Mouse (Mus musculus) retina, postnatal 7 days (tissue): ENCODE measurements at regions not wholly inside any gene's neighbourhood (a gene's known extent, or its start where the extent isn't known, plus 50 kb on each side); places are given as distances from the start of the nearest gene placed in this dataset.

Experiments
- DNase-seq: peaks from one replicate; pipeline ENCODE4 v3.0.0-alpha.2; 2012; ENCODE audit warnings: low read depth, low spot score

DNA sequence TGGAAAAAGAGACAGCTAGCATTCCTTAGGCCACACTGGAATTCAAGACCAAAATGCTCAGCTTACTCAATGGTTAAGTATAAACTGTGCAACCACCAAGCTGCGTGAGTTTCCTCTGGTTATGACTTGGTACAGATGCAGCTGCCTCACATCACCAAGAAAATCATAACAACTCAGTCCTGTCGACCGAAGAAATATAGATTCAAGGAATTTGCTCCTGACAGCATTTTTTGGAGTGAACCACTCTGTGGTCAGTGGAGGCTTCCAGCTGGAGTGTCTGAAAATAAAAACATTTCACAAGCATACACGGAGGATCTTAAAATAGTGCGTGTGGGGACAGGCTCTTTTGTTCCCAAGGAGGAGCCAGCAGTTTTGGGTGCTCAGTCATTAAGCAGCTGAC lies 253.8 kb downstream of the Bckdhb start:
- no peak for DNase-seq

GRCm38 (mm10) chr9:84179238-84179637 lies 254.3 kb downstream of the Bckdhb start:
- no peak for DNase-seq

DNA sequence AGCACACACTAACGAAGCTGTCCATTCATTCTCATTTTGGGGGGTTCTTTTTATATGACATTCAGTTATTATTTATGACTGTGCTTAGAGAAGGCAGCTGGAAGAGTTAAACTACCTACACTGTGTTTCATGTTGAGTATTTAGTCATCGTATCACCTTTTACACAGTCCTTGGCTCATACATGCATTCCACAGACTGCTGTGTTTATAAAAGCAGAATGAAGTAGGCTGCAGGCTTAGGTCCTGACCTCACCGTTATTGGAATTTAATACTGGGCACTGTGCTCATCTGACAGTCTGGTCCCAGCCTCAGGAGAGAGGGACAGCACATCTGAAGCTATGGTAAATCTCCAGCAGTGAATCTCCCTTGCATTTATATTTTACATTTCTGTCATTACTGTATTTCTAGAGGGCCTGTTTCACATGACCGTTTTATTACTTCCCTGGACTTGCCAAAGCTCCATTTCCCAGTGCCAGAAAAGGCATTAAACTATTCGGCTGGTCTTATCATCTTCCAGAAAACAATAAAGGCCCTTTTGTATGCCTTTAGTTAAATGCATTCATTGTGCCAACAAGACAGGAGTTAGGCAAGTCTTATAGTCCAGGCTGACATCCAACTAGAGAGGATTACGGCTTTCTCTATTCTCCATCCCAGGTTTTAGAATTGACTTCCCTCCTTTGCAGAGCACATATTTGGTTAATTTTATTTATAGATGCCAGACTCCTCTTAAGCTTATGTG lies 258.9 kb downstream of the Bckdhb start:
- no peak for DNase-seq

DNA sequence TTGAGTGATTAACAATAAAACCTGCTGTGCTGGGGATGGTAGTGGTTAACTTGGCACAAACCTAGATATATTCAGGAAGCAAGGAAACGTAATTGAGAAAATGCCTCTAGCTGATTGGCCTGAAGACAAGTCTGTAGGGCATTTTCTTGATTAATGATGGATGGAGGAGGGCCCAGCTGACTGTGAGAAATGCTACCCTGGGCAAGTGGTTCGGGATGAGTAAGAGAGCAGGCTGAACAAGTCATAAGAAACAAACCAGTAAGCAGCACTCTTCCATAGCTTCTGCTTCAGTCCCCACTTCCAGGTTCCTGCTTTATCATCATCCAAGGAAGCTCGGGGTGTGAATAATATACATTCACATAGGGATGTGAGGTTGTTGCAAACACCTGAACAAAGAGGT lies 262.6 kb downstream of the Bckdhb start:
- no peak for DNase-seq

DNA sequence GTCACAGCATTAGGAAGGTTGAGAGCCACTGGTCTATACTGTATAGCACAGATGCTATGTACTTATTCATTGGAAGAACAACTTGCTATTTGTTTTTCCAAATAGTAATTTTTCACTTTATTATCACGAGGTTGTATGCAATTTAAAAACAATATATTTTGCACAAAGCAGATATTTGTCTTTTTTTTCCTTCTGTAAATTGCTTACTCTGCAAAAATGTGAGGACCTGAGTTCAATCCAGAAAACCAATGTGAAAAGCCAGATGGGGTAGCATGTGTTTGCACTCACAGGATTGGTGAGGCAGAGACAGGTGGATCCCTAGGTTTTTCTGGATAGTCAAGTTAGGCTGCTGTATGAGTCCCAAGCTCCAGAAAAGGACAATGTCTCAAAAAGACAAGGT lies 268.5 kb downstream of the Bckdhb start:
- DNase-seq: no peak

DNA sequence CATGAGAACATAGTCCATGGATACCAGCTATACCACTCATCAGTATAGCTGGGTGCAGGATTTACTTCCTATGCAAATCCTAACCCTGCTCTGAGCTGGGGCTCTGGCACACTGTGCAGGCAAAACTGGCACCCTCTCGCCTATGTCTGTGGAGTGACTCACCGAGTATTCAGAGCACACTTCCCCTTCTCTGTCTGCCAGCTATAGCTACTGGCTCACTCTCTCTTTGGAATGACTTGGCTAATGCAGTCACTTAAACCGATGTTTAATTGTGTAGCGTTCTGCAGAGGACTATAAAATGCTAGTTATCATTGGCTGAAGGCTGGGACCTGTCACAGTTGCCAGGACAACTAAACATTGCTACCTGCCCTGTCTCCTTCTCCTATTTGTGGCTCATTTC lies 269.8 kb downstream of the Bckdhb start:
- DNase-seq: no peak

DNA sequence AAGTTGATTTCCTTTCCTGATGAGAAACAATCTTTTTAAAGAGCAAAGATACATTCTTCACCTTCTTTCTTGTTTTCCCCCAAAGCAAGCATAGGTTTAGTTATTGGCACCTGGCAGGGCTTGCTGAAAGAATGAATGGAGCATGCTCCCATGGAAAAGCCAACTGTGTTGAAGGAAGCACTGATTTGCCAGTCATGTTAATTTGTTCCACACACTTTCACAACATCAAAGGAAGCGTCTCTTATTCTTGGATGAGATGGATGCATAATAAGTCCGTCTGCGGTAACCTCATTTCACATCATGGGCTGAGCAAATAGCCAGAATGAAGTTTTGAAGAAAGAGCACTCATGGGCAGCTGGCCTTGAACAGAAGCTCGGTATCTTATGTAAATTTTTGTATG lies 270.4 kb downstream of the Bckdhb start:
- DNase-seq: no peak

DNA sequence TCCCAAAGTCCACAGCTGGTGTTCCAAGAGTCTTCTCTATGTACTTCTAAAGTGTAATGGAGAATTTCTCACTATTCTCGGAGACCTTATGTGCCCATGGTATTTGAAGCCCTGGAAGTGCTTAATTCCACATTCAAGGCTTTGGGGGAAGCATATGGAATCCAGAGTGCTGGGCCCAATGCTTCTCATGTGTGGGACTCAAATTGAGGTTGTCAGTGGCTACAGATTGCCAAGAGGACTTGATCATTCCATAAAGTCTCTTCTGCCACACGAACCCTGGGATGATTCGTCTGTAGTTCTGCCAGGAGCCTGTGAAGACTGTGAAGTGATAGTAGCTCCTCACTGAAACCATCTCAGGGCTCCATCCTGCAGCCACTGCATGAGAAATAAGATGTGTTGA lies 275.3 kb downstream of the Bckdhb start:
- DNase-seq: no peak

- no peak for DNase-seq
These were observed 279.1 kb downstream of the Bckdhb start for GRCm38 (mm10) chr9:84204056-84204455.

- DNase-seq: no peak
These were observed 315.6 kb downstream of the Bckdhb start for GRCm38 (mm10) chr9:84240491-84240975.

DNA sequence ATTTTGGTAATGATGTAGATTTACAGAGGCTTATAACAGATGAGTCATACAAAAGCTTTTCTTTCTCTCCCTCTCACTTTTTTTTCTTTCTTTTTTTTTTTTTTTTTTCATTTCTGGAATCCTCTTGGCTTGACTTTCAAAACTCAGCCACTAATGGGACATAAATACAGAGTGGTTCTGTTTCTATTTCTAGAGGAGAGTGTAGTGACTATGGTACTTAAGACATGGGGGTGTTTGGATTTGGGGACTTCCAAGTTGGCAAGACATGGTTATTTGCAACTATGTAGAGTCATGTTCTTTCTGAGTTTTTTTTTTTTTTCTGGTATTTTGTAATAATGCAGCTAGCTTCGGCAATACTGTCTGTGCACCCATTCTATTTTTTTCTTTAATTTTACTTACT lies 324.8 kb downstream of the Bckdhb start:
- no peak for DNase-seq

DNA sequence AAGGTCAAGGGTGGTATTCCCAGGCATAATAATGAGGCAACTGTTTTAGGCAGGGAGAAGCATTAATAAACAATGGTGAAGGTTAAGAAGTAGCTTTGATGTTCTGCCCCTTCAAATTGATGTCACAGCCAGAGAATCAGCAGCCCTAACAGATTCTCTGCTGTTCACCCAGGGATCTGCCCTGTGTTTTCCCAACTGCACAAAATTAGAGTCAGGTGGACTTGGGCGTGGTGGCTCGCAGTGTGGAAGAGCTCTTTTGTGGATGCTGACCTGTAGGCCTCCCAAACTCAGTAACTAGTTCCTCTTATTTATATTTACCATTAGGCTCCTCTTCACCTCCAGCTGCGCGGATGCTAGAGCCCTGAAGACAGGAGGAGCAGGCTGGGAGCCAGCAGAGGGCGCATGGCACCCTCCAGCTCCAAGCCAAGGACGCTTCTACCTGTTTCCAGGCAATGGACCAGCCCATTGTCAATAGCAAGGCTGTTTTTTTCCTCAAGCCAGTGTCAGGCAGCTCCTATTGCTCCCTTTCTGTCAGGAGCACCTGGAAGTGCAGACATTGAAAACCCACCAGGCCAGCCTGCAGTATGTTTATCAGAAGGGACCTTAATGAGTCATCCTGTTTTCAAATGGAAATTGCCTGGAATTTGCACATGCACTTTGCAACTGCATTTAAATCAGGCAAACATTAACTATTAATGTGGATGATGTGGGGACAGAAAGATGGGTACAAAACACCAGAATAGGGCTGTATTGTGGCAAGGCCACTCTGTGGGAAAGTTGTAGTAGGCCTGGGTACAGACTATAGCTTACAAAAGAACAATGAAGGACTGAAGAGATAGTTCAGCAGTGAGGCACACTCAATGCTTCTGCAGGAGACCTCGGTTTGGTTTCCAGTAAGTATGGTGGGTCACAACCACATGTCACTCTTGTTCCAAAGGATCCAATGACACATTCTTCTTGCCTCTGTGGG lies 328.4 kb downstream of the Bckdhb start:
- peak; percentile 23 for DNase-seq

- DNase-seq: no peak
These were observed 333.5 kb downstream of the Bckdhb start for GRCm38 (mm10) chr9:84258488-84258887.

DNA sequence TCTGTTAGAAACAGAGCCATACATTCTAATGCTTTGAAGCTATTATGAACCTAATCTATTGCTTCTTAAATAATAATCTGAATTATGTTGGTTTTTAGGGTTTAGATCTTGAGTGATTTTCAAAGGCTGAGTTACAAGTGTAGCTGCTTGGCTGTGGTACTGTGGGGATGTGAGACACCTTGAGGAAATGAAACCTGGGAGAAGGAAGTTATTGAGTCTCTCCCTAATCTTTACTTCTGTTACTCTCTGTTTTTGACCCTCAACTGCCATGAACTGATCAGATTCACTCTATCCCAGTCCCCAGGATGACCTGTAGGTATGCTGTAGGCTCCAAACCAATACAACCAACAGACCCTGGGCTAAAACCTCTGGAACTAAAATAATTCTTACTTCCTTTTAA lies 334.8 kb downstream of the Bckdhb start:
- DNase-seq: no peak

DNA sequence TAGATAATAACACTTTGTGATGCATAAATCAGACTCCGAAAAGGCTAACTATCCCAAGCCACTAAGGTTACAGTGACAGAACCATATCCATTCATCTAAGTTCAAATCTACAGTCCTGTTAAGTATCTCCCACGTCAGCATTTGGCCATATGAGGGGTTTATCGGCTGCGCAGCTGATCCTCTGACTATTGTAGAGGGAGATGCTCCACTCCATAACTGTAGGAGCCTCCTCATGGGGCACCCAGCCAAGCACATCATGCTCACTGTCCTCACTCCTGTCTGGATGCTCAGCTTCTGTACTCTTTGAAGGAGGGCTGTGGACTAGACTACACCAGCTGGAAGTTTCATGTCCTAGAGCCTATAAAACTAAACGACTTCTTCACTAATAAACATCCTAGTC lies 337.2 kb downstream of the Bckdhb start:
- DNase-seq: no peak

GRCm38 (mm10) chr9:84266974-84267373 lies 342.0 kb downstream of the Bckdhb start:
- DNase-seq: no peak

GRCm38 (mm10) chr9:84274608-84275007 lies 349.7 kb downstream of the Bckdhb start:
- no peak for DNase-seq

GRCm38 (mm10) chr9:84278295-84278694 lies 353.4 kb downstream of the Bckdhb start:
- no peak for DNase-seq

DNA sequence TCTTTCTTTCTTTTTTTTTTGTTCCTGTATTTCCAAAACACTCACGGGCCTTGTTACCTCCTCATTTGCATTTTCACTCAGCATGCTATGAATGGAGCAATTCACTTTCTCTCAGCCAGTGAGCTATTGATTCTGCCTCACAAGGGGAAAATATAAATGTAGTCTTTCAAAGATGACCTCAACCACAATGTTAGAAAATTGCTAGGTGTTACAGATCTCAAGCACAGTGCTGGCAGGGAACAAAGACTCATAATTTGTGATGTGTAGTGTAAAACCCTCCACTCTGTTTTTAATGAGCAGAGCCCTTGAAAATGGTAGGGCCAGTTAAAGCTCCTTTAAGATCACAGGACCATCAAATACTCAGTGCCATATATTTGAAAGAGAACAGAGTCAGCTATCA lies 353.8 kb downstream of the Bckdhb start:
- no peak for DNase-seq

- DNase-seq: no peak
These were observed 356.0 kb downstream of the Bckdhb start for GRCm38 (mm10) chr9:84280898-84281297.

- no peak for DNase-seq
These were observed 356.7 kb downstream of the Bckdhb start for GRCm38 (mm10) chr9:84281610-84282009.

DNA sequence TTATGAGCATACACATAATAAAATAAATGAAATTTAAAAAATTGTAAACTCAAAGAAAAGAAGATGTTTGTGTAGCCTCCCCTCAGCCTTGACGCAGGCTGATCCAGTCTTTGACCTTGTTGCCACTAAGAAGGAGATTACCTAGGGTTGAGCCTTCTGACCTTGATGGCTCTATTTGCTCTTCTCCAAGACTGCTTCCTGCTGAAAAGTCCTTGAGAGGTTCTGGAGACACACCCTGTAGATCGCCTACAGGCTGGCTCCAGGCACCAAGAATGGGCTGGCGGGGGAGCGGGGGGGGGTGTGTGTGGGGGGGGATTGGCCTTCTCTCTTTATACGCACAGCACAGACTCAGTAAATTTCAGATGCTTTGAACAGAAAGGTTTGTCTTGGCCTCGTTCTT lies 358.4 kb downstream of the Bckdhb start:
- DNase-seq: no peak

- DNase-seq: no peak
These were observed 360.7 kb downstream of the Bckdhb start for GRCm38 (mm10) chr9:84285604-84286003.
